9 mouse cellular contexts compared by ENCODE assay signal in genomic region chr7:130574211-130574991, GRCm38 (mm10). TPM values are rescaled to one million over a fixed set of nuclear protein-coding genes. Genes with fewer than 3 reads are reported as not detected.
DNase-seq lines count a peak whose midpoint lies in the region; ATAC-seq lines count a peak whose summit lies in the region.
"Had no signal": no experiment of that assay in that cellular context is flagged by ENCODE, and none has a peak within 500 bp of the region (broad histone marks: within the 10 kb centered on the region; RNA-seq: fewer than 3 reads in every experiment).

No protein-coding gene starts in this region.

- no peak overlapping the region for H3K4me3 ChIP-seq in hindbrain, embryonic 13.5 days
- no peak overlapping the region for H3K4me3 ChIP-seq in hindbrain, embryonic 11.5 days (ENCODE audit: low read depth, low read length)
- H3K4me3 ChIP-seq in intestine, embryonic 16.5 days (ENCODE audit: low read length), result peak overlapping the region; percentile 20
- H3K4me3 ChIP-seq: megakaryocyte, embryonic 14.5 days had no signal

- no peaks in the 10 kb centered on the region for H3K27me3 ChIP-seq in hindbrain, embryonic 13.5 days
- no peaks in the 10 kb centered on the region for H3K27me3 ChIP-seq in hindbrain, embryonic 11.5 days (ENCODE audit: control insufficient read depth, insufficient read depth, low read length)
- H3K27me3 ChIP-seq in intestine, embryonic 16.5 days (replicated peaks; ENCODE audit: control insufficient read depth, insufficient read depth, low read length), result no peaks in the 10 kb centered on the region

- DNase-seq in hindbrain, embryonic 11.5 days (ENCODE audit: low spot score), result no peak
- peak; percentile 11 to 21 for DNase-seq in adrenal gland, postnatal 36 days
- DNase-seq in lung, postnatal 25 days (ENCODE audit: low spot score), result peak; percentile 63
- DNase-seq in spleen, postnatal 10 days (ENCODE audit: low spot score in 2 of 2), result no peak
- DNase-seq in thymus, postnatal 10 days (ENCODE audit: low spot score in 2 of 2), result no peak
- no peak for DNase-seq in thymus, postnatal 4 days

- 52% methylated on average over 13 of the region's 13 CpGs for WGBS in hindbrain, embryonic 13.5 days
- 68% methylated on average over 13 of the region's 13 CpGs for WGBS in hindbrain, embryonic 11.5 days
- 30% methylated on average over 13 of the region's 13 CpGs for WGBS in intestine, embryonic 16.5 days

- H3K4me2 ChIP-seq in hindbrain, embryonic 13.5 days, result no peak overlapping the region
- no peak overlapping the region for H3K4me2 ChIP-seq in hindbrain, embryonic 11.5 days (replicated peaks; ENCODE audit: low read depth, low read length)
- H3K4me2 ChIP-seq in intestine, embryonic 16.5 days (ENCODE audit: low read depth, low read length), result peak overlapping the region; percentile 31

- H3K9ac ChIP-seq in hindbrain, embryonic 13.5 days, result no peak overlapping the region
- H3K9ac ChIP-seq in hindbrain, embryonic 11.5 days (ENCODE audit: low read depth, low read length), result no peak overlapping the region
- peak overlapping the region; percentile 46 for H3K9ac ChIP-seq in intestine, embryonic 16.5 days (ENCODE audit: low read depth, low read length)

- H3K4me1 ChIP-seq in hindbrain, embryonic 13.5 days (replicated peaks), result peaks cover 24% of the 10 kb centered on the region
- no peaks in the 10 kb centered on the region for H3K4me1 ChIP-seq in hindbrain, embryonic 11.5 days (replicated peaks; ENCODE audit: control insufficient read depth, insufficient read depth, low read length)
- peaks cover 10% of the 10 kb centered on the region for H3K4me1 ChIP-seq in intestine, embryonic 16.5 days (ENCODE audit: control insufficient read depth, insufficient read depth, low read length)

- peak; percentile 90 for ATAC-seq in hindbrain, embryonic 13.5 days (ENCODE audit: low FRiP score)
- no peak for ATAC-seq in hindbrain, embryonic 11.5 days (ENCODE audit: low FRiP score)
- peak; percentile 82 for ATAC-seq in intestine, embryonic 16.5 days

- H3K36me3 ChIP-seq in hindbrain, embryonic 13.5 days, result no peaks in the 10 kb centered on the region
- H3K36me3 ChIP-seq in hindbrain, embryonic 11.5 days (ENCODE audit: control insufficient read depth, insufficient read depth, low read length), result no peaks in the 10 kb centered on the region
- H3K36me3 ChIP-seq in intestine, embryonic 16.5 days (ENCODE audit: control insufficient read depth, insufficient read depth, low read length), result no peaks in the 10 kb centered on the region

- H3K9me3 ChIP-seq in hindbrain, embryonic 13.5 days, result no peaks in the 10 kb centered on the region
- H3K9me3 ChIP-seq in hindbrain, embryonic 11.5 days (ENCODE audit: control insufficient read depth, low read length), result no peaks in the 10 kb centered on the region
- no peaks in the 10 kb centered on the region for H3K9me3 ChIP-seq in intestine, embryonic 16.5 days (ENCODE audit: control insufficient read depth, low read length)
- H3K9me3 ChIP-seq: megakaryocyte, embryonic 14.5 days had no signal

- H3K27ac ChIP-seq in hindbrain, embryonic 13.5 days, result peak overlapping the region; percentile 66
- H3K27ac ChIP-seq in hindbrain, embryonic 11.5 days (ENCODE audit: low read depth, low read length), result no peak overlapping the region
- H3K27ac ChIP-seq in intestine, embryonic 16.5 days (ENCODE audit: low read length), result peak overlapping the region; percentile 74

RNA-seq across cellular contexts. Expression of gene Nsmce4a, which starts 1.5 kb away (rescaled TPM):
- polyA plus RNA-seq in hindbrain, embryonic 13.5 days (2015; fragmentation: Nextera tagmentation; extraction: Ambion mirVana), result 98.0 and 101 TPM in 2 replicates
- 197 and 198 TPM in 2 replicates for polyA plus RNA-seq in hindbrain, embryonic 11.5 days (2014; fragmentation: Nextera tagmentation; extraction: Ambion mirVana)
- total RNA-seq in adrenal gland, postnatal 36 days (2021), result 10 to 100 TPM; 52.0 to 92.5 TPM
- polyA plus RNA-seq in intestine, embryonic 16.5 days (2015; fragmentation: Nextera tagmentation; extraction: Ambion mirVana), result 86.1 and 108 TPM in 2 replicates

RNA-seq across cellular contexts. Expression of gene Tacc2, which starts 2.8 kb away (rescaled TPM):
- 58.0 and 59.1 TPM in 2 replicates for polyA plus RNA-seq in hindbrain, embryonic 13.5 days (2015; fragmentation: Nextera tagmentation; extraction: Ambion mirVana)
- polyA plus RNA-seq in hindbrain, embryonic 11.5 days (2014; fragmentation: Nextera tagmentation; extraction: Ambion mirVana), result 45.1 and 46.8 TPM in 2 replicates
- total RNA-seq in adrenal gland, postnatal 36 days (2021), result 10 to 100 TPM; 26.6 to 35.5 TPM
- 27.4 and 30.0 TPM in 2 replicates for polyA plus RNA-seq in intestine, embryonic 16.5 days (2015; fragmentation: Nextera tagmentation; extraction: Ambion mirVana)

RNA-seq across cellular contexts. Expression of gene Ate1, which starts 54.2 kb away (rescaled TPM):
- polyA plus RNA-seq in hindbrain, embryonic 13.5 days (2015; fragmentation: Nextera tagmentation; extraction: Ambion mirVana), result 94.4 and 104 TPM in 2 replicates
- polyA plus RNA-seq in hindbrain, embryonic 11.5 days (2014; fragmentation: Nextera tagmentation; extraction: Ambion mirVana), result 53.0 and 76.1 TPM in 2 replicates
- 10 to 100 TPM; 43.5 to 45.0 TPM for total RNA-seq in adrenal gland, postnatal 36 days (2021)
- polyA plus RNA-seq in intestine, embryonic 16.5 days (2015; fragmentation: Nextera tagmentation; extraction: Ambion mirVana), result 45.2 and 46.1 TPM in 2 replicates

Comparison
In these comparisons a context has a peak if more than half of its experiments do, and no peak if none do; other contexts are left out.
1. DNase-seq: peak in adrenal gland, postnatal 36 days (2 of 2) and lung, postnatal 25 days (single experiment); none in hindbrain, embryonic 11.5 days (single experiment), spleen, postnatal 10 days (0 of 2), thymus, postnatal 10 days (0 of 2) and thymus, postnatal 4 days (single experiment).